Mouse (Mus musculus) heart, postnatal 0 days (tissue): ENCODE data around the gene Myo6. TPM values are rescaled to one million over a fixed set of nuclear protein-coding genes. Genes with fewer than 3 reads are reported as not detected.

Source experiments
- ATAC-seq: fragments of 200-750 bp; cut with Nextera tagmentation; 2 replicates; pipeline ENCODE4 v1.8.0; 2017; ENCODE audit warnings: low read depth, moderate number of reproducible peaks, moderate library complexity; ENCODE audit not compliant: insufficient read depth
- DNase-seq: peaks from one replicate; pipeline ENCODE4 v3.0.0-alpha.2; 2016; ENCODE audit warnings: low spot score
- H3K27ac ChIP-seq: fragments of 300-500 bp; sonication (generic); 2 replicates; pipeline ENCODE4 v1.5.1; 2014; ENCODE audit warnings: low read depth, mild to moderate bottlenecking
- H3K27me3 ChIP-seq: fragments of 300-500 bp; sonication (generic); 2 replicates; pipeline ENCODE4 v1.6.1; 2014; ENCODE audit warnings: low read length, mixed read lengths; ENCODE audit not compliant: control insufficient read depth, insufficient read depth
- H3K36me3 ChIP-seq: fragments of 300-500 bp; sonication (generic); replicated peaks from 2 replicates; pipeline ENCODE4 v1.6.1; 2014; ENCODE audit warnings: low read length, mixed read lengths; ENCODE audit not compliant: control insufficient read depth, insufficient read depth
- H3K4me1 ChIP-seq: fragments of 300-500 bp; sonication (generic); 2 replicates; pipeline ENCODE4 v1.6.1; 2014; ENCODE audit warnings: antibody characterized with exemption; ENCODE audit not compliant: control insufficient read depth, insufficient read depth
- H3K4me2 ChIP-seq: fragments of 300-500 bp; sonication (generic); 2 replicates; pipeline ENCODE4 v1.6.1; 2014; ENCODE audit warnings: low read depth, mild to moderate bottlenecking, low read length, moderate library complexity
- H3K4me3 ChIP-seq: fragments of 300-500 bp; sonication (generic); 2 replicates; pipeline ENCODE4 v1.5.1; 2014; ENCODE audit warnings: low read depth, low read length
- H3K9ac ChIP-seq: fragments of 300-500 bp; sonication (generic); replicated peaks from 2 replicates; pipeline ENCODE4 v1.6.1; 2014; ENCODE audit warnings: low read depth, low read length, mixed read lengths
- H3K9me3 ChIP-seq: fragments of 300-500 bp; sonication (generic); replicated peaks from 2 replicates; pipeline ENCODE4 v1.6.1; 2016; ENCODE audit warnings: low read length; ENCODE audit not compliant: control insufficient read depth
- CTCF ChIP-seq: IDR thresholded peaks from 2 replicates; pipeline ENCODE4 v1.5.1; 2016; ENCODE audit warnings: antibody characterized with exemption, control low read depth, low read depth
- EP300 ChIP-seq: IDR thresholded peaks from 2 replicates; pipeline ENCODE4 v1.6.1; 2016; ENCODE audit warnings: antibody characterized with exemption, low read depth
- WGBS: fragments of 180-500 bp; shearing (Covaris S2); extraction: QIAGEN DNeasy Blood & Tissue Kit; methylation state at CpG from one replicate; pipeline ENCODE4 v1.1.7; 2014; 5-methylcytosine and 5-hydroxymethylcytosine counted together
- polyA plus RNA-seq: library from polyadenylated mRNA; unstranded; fragments of >200 nt; fragmentation: Nextera tagmentation; extraction: Ambion mirVana; gene quantifications from 2 replicates; pipeline ENCODE4 v1.2.1, GENCODE M21; 2015
- total RNA-seq: library from RNA; depleted of rRNA; stranded (reverse); fragments of >200 nt; gene quantifications from 2 replicates; pipeline ENCODE4 v1.2.3, GENCODE M21; 2014; ENCODE audit warnings: low replicate concordance

Gene Myo6
- total and polyA plus RNA-seq, 2 experiments from 2014 or later = 7.1 to 13.2 TPM

GRCm38 (mm10) chr9:80176696-80177478 lies 12.1 kb downstream of the Myo6 start:
- Histone ChIP-seq H3K27me3 (no peaks in the 10 kb centered on the region), H3K27ac (peak overlapping the region; percentile 71), H3K4me1 (peaks cover 23% of the 10 kb centered on the region), H3K9me3 (no peaks in the 10 kb centered on the region), H3K36me3 (no peaks in the 10 kb centered on the region), H3K4me3 (no peak overlapping the region), H3K4me2 (peak overlapping the region; percentile 9; the same call in 1 of the 2 replicates), H3K9ac (no peak overlapping the region)
- WGBS = 30% methylated on average over 13 of the region's 13 CpGs
- TF ChIP-seq EP300 (no peak), CTCF (no peak)
- ATAC-seq (peak; percentile 83), DNase-seq (peak; percentile 67)

GRCm38 (mm10) chr9:80178670-80179069 lies 13.8 kb downstream of the Myo6 start:
- Histone ChIP-seq H3K4me3 (no peak overlapping the region), H3K27ac (no peak overlapping the region), H3K9me3 (no peaks in the 10 kb centered on the region), H3K4me2 (no peak overlapping the region), H3K4me1 (peaks cover 21% of the 10 kb centered on the region), H3K9ac (no peak overlapping the region), H3K27me3 (no peaks in the 10 kb centered on the region), H3K36me3 (no peaks in the 10 kb centered on the region)
- WGBS = 95% methylated on average over 2 of the region's 2 CpGs
- DNase-seq (no peak), ATAC-seq (no peak)
- TF ChIP-seq EP300 = no peak
- TF ChIP-seq CTCF = no peak

- Histone ChIP-seq H3K9me3 (no peaks in the 10 kb centered on the region), H3K4me1 (peaks cover 20% of the 10 kb centered on the region), H3K9ac (no peak overlapping the region), H3K27me3 (no peaks in the 10 kb centered on the region), H3K4me3 (no peak overlapping the region), H3K27ac (no peak overlapping the region), H3K4me2 (no peak overlapping the region), H3K36me3 (no peaks in the 10 kb centered on the region)
- no peak for DNase-seq
- no peak for ATAC-seq
- WGBS = 82% methylated on average over 4 of the region's 4 CpGs
- TF ChIP-seq CTCF (no peak), EP300 (no peak)
Measured at GRCm38 (mm10) chr9:80179688-80180087, 14.9 kb downstream of the Myo6 start.

GRCm38 (mm10) chr9:80180771-80181170 lies 15.9 kb downstream of the Myo6 start:
- Histone ChIP-seq H3K9ac (no peak overlapping the region), H3K9me3 (no peaks in the 10 kb centered on the region), H3K27ac (0 out of 2 replicates have a peak overlapping the region, but pooled peaks have one; percentile 0), H3K27me3 (no peaks in the 10 kb centered on the region), H3K4me2 (no peak overlapping the region), H3K4me1 (peaks cover 19% of the 10 kb centered on the region), H3K36me3 (no peaks in the 10 kb centered on the region), H3K4me3 (no peak overlapping the region)
- DNase-seq (no peak), ATAC-seq (no peak)
- TF ChIP-seq EP300 = no peak
- 53% methylated on average over 5 of the region's 5 CpGs for WGBS

GRCm38 (mm10) chr9:80181692-80182091 lies 16.9 kb downstream of the Myo6 start:
- Histone ChIP-seq H3K27me3 (no peaks in the 10 kb centered on the region), H3K9ac (no peak overlapping the region), H3K4me2 (no peak overlapping the region), H3K36me3 (no peaks in the 10 kb centered on the region), H3K4me3 (no peak overlapping the region), H3K9me3 (no peaks in the 10 kb centered on the region), H3K4me1 (peaks cover 14% of the 10 kb centered on the region), H3K27ac (no peak overlapping the region)
- ATAC-seq = no peak
- TF ChIP-seq EP300 (no peak), CTCF (no peak)
- WGBS = 48% methylated on average over 1 of the region's 1 CpGs
- no peak for DNase-seq

- H3K27ac ChIP-seq = no peak overlapping the region
- H3K36me3 ChIP-seq = no peaks in the 10 kb centered on the region
- WGBS = 76% methylated on average over 5 of the region's 5 CpGs
- DNase-seq = no peak
- H3K4me1 ChIP-seq = peaks cover 7% of the 10 kb centered on the region; the same call in 1 of the 2 replicates
- no peaks in the 10 kb centered on the region for H3K27me3 ChIP-seq
- no peaks in the 10 kb centered on the region for H3K9me3 ChIP-seq
- no peak overlapping the region for H3K9ac ChIP-seq
- no peak for TF ChIP-seq EP300
- no peak for ATAC-seq
- H3K4me2 ChIP-seq = no peak overlapping the region
- no peak overlapping the region for H3K4me3 ChIP-seq
Measured at GRCm38 (mm10) chr9:80184138-80184537, 19.3 kb downstream of the Myo6 start.
